Mouse (Mus musculus): ENCODE results near the gene Actl7a.

Gene Actl7a

GRCm38 (mm10) chr4:56743363-56744195, at the start of gene Actl7a:
Gene Actl7a (plus strand): TSS chr4:56743413.
- no peak for DNase-seq

GRCm38 (mm10) chr4:56696401-56696800, 46.8 kb upstream of the Actl7a start:
- DNase-seq, result peak; percentile 10

DNA sequence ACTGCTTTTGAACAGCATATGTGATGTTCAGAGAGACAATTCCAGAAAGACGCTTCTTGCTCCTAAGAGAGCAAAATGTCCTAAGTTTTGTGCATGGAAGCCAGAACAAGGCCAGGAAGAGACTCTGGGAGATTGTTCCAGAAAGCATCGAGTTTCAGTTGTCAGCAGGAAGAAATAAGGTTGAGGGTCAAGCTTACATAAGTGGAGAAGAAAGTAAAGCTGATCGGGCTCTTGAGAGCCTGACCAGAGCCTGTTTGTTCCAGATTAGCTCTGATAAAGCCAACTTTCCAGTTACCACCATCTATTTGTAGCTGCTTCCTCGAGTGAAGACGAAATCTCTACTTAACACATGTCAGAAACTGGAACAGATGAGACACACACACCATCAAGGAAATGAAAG, 44.5 kb upstream of the Actl7a start:
- peak; percentile 1 for DNase-seq

DNA sequence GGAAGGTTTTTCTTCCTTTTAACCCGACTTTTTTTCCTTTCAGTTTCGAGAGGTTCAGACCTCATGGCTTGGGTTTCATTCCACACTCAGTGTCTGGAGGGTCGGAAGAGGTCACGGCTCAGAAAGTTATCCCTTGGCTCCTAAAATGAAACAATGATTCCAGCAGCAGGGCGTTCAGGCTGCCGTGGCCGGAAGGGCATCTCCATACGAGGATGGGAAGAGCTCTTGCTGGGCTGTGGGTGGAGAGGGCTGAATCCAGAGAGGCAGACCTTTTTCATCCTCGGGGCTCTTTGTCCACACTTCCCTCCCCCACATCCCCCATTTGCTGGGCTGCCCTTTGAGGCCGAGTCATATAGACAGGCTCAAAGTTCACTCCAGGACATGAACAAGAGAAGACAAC, 41.0 kb upstream of the Actl7a start:
- no peak for DNase-seq

- no peak for DNase-seq
These were observed 30.1 kb upstream of the Actl7a start for GRCm38 (mm10) chr4:56713155-56713554.

DNA sequence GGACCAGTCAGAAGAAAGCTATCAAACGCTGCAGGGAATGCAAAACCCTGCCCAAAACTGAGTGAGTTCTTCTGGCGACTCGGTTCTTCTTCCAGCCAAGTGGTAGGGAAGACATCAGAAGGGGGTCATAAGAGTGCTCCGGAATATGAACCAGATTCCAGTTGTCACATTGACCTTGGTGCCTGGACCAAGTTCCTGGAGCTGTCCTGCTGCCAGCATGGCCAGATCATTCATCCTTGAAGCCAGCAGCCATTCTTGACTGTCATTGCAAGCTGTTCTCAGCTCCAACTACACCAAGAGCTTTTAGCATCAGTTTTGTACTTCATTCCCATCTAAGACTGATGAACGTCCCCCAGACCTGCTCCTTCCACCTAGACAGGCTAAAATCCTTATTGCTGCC, 26.4 kb upstream of the Actl7a start:
- no peak for DNase-seq

GRCm38 (mm10) chr4:56717932-56718331, 25.3 kb upstream of the Actl7a start:
- no peak for DNase-seq

DNA sequence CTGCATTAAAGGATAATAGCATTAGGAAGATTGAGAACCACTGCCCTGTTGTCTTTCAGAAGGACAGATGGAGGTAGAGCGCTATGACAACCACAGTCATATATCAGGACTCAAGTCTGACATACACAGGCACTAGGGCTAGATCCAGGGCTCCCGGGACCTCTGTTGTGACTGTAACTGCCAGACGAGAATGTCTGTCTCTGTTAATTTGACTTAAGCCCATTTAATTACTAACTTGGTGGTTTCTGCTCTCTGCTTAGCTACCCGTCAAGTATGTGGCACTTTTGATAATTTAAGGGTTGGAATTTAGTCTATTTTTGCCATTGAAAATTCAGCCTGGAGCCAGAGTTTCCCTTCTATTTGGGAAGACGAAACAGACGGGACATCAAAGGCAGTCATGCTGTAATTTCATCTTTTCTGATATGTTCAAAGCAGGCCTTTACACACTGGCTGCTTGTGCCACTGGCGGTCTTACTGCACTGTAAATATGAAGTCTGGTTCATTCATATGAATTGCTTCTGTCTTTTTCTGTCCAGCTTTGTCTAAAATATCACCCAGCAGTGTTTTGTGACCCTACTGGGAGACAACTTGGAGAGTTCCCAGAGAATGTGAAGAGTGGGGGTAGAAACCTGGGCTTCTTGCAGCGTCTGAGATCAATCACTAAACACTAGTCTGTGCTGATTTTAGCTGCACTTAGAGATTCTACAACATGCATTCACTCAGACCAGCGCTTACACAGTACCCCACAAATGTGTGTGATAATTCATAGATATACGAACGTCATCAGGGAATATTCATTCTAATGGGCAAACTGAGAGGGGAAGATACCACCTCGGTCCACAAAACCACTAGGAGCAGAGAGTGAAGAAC, 24.4 kb upstream of the Actl7a start:
- no peak for DNase-seq

DNA sequence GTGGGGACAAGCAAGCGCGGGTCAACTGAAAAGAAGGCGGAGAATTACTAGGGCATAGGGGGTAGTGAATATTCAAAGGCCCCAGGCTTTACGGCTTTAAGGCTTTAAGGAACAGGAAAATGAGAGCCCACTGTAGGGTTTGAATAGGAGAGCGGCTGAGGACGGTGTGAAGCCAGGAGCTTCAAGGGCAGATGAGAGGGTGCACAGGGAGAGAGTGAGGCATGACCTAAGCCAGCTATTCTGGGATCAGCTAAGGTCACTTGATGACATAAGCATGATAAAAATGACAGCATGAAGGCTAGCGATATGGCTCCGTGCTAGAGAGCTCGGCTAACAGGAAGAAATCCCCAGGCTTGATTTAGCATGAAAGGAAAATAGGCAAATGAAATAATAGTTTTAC, 23.8 kb upstream of the Actl7a start:
- no peak for DNase-seq

GRCm38 (mm10) chr4:56720403-56720802, 22.8 kb upstream of the Actl7a start:
- DNase-seq, result no peak

- DNase-seq, result no peak
These were observed 21.7 kb upstream of the Actl7a start for GRCm38 (mm10) chr4:56721469-56721868.

DNA sequence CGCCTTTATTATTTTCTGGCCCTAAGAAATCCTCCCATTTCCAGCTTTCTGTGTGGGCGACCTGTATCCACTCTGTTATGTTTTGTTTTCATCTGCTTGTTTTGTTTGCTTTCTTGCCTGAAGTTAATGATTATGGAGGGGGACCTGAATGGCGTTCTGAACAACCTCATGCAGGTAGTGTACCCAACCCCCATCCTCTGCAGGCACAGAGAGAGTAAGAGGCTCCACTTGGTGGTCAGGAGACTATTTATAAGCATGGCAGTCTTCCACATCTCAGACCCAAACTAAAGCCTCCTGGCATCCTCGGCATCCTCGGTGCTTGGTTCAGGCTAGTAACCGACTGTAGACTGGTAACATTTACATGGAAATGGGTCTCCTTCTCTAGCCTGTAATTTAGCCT, 20.9 kb upstream of the Actl7a start:
- DNase-seq, result no peak

GRCm38 (mm10) chr4:56723237-56723636, 20.0 kb upstream of the Actl7a start:
- peak; percentile 36 for DNase-seq

GRCm38 (mm10) chr4:56725839-56726238, 17.4 kb upstream of the Actl7a start:
- DNase-seq, result no peak

DNA sequence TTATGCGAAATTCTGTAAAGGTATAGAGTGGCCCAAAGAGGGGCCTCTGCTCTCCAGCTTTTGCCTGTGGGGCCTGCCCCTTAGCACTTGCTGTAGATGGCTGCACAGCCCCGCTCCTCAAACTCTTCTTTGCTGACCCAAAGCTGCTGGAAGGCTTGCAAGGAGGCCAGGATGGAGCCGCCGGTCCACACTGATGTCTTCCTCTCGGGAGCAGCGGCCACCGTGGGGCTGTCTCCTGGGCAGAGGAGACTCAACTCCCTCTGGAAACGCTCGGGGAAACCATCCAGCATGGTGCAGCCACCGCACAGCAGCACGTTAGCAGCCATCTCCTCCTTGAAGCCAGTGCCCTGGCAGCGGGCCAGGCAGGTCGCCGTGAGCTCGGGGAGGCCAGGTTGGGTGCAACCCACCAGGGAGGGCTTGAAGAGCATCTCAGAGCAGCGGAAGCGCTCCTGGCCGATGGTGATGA, 3.2 kb upstream of the Actl7a start, which contains the start of gene Gm26657:
Gm26657 (plus strand) TSS at position 51 of the 466 bp plus-strand sequence.
- no peak for DNase-seq

- DNase-seq, result no peak
These were observed 2.6 kb upstream of the Actl7a start for GRCm38 (mm10) chr4:56740611-56741010.

DNA sequence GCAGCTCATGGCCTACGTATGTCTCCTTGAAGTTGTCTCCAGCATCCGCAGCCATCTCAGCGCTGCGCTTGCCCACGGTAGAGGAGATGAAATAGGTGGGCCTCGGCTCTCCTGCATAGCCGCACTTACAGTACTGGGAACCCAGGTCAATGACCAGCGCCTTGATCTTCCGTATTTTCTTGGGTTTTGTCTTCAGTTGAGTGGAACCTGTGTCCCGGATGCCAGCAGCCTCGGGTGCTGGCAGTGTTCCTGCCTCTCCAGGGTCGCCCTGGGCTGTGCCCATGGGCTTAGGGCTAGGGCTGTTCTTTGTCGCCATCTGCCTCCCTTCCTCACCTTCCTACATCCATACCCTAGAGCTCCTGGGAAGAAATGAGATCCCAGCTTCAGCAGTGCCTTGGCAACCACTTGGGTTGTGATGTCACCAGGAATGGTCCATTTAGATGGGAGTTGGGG, 2.1 kb upstream of the Actl7a start, which contains the start of gene Actl7b:
Actl7b (minus strand) TSS at position 403 of the 453 bp plus-strand sequence.
- DNase-seq, result no peak

DNA sequence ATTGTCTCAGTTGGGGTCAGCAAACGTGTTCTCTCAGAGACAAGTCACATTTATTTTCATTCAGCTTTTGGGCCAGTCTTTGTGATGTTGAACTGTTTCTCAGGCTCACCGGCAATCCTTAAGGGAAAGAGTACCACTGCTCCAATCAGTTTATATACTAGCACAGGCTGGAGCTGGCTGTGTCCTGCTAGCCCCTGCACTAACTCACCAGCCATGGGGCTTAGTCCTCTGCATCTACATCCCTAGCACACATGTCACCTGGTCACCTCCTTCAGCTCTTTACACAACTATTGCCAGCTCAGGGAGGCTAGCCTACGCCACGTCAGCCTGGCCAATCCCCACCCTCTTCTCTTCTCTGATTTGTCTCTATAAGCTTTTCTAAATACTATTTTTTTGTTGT, 515 bp upstream of the Actl7a start:
- DNase-seq, result no peak

GRCm38 (mm10) chr4:56746345-56746744, 3.1 kb downstream of the Actl7a start:
- no peak for DNase-seq

GRCm38 (mm10) chr4:56747456-56747855, 4.2 kb downstream of the Actl7a start:
- DNase-seq, result no peak

DNA sequence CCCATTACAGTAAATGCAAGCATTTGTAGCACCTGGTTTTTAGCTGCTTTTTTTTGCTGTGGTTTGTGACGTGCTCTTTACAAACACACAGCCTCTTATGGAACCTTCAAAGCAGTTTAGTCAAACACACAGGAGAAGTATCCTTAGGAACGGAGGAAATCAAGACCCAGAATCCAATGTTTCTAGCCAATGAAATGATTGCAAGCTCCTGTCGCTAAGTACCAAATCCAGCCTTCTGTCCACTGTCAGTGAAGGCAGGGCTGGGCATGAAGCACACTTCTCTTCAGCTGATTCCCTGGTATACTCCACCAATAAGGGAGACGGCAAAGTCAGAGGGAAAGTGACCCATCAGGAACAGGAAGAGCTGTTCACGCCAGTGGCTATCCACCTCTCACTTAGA, 12.8 kb downstream of the Actl7a start:
- DNase-seq, result no peak

GRCm38 (mm10) chr4:56756966-56757600, 13.9 kb downstream of the Actl7a start:
- no peak for DNase-seq

DNA sequence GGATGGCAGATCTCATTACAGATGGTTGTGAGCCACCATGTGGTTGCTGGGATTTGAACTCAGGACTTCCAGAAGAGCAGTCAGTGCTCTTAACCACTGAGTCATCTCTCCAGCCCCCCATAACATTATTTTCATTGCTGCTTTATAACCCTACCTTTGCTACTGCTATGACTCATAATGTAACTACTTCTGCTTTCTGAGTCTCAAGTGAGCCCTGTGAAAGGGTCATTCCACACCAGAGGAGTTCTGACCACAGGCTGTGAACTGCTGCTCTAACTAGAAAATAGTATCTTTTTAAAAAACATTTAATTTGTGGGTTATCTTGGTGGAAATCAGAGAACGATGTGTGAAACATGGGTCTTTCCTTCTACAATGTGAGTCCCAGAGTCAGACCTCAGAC, 14.5 kb downstream of the Actl7a start:
- DNase-seq, result no peak
